In genomic region chr2:128698140-128698692, GRCm38 (mm10) we compare ENCODE assay signal across 8 mouse cellular contexts. TPM values are rescaled to one million over a fixed set of nuclear protein-coding genes. Genes with fewer than 3 reads are reported as not detected.
A peak's percentile ranks its signal among the peaks of the same experiment; 100 is the strongest.
DNase-seq lines count a peak whose midpoint lies in the region; ATAC-seq lines count a peak whose summit lies in the region.

No protein-coding gene starts in this region.

- peak; percentile 74 to 75 for DNase-seq in adrenal gland, adult 18-20 months (ENCODE audit: low spot score in 2 of 2)
- peak; percentile 96 for DNase-seq in embryo, embryonic 10 days (ENCODE audit: low spot score)
- peak; percentile 80 for DNase-seq in gastrocnemius, postnatal 25 days
- peak; percentile 33 to 77 for DNase-seq in left cerebral cortex, adult 9 months (ENCODE audit: low spot score in 2 of 2)
- DNase-seq in right cerebral cortex, adult 2 months (ENCODE audit: low spot score in 2 of 2), result peak; percentile 66 to 67
- peak; percentile 71 for DNase-seq in urinary bladder, postnatal 25 days (ENCODE audit: low spot score)

- peak; percentile 71 for ATAC-seq in inflammation-experienced regulatory T-cells, adult 6 months
- ATAC-seq in megakaryocyte, adult 5-6 weeks (ENCODE audit: poor library complexity, severe bottlenecking), result peak; percentile 97

RNA-seq across cellular contexts. Expression of gene Mertk, which starts 0.5 kb away (rescaled TPM):
- total RNA-seq in adrenal gland, adult 18-20 months (2021), result 10 to 100 TPM; 12.8 to 17.5 TPM
- 1 to 10 TPM; 1.7 to 2.6 TPM for total RNA-seq in gastrocnemius, postnatal 25 days (2021)
- under 1 TPM in 2 of 3 experiments, not detected in 1; 0.08 to 0.40 TPM for polyA plus RNA-seq in inflammation-experienced regulatory T-cells, adult 6 months (2017; shearing (Covaris generic))
- total RNA-seq in megakaryocyte, adult 5-6 weeks (2015), result 0.68 and 1.3 TPM in 2 replicates
- total RNA-seq in megakaryocyte, adult 5-6 weeks (2017), result 0.33 and 1.0 TPM in 2 replicates

RNA-seq across cellular contexts. Expression of gene Anapc1, which starts 11.0 kb away (rescaled TPM):
- total RNA-seq in adrenal gland, adult 18-20 months (2021), result 10 to 100 TPM; 53.2 to 69.8 TPM
- total RNA-seq in gastrocnemius, postnatal 25 days (2021), result 10 to 100 TPM; 24.8 to 27.4 TPM
- 10 to 100 TPM; 39.0 to 45.3 (median 44.4) TPM for polyA plus RNA-seq in inflammation-experienced regulatory T-cells, adult 6 months (2017; shearing (Covaris generic))
- 53.6 and 63.7 TPM in 2 replicates for total RNA-seq in megakaryocyte, adult 5-6 weeks (2015)
- 56.1 and 72.0 TPM in 2 replicates for total RNA-seq in megakaryocyte, adult 5-6 weeks (2017)

Comparison
In these comparisons a context has a peak if more than half of its experiments do, and no peak if none do; other contexts are left out.
1. Peak in every context shown above with its lines: DNase-seq and ATAC-seq.